Mouse (Mus musculus) heart, adult 2 months (tissue): Measurements from ENCODE around the gene Tenm3. TPM values are rescaled to one million over a fixed set of nuclear protein-coding genes. Genes with fewer than 3 reads are reported as not detected.
A peak's percentile ranks its signal among the peaks of the same experiment; 100 is the strongest.

Experiments used
- DNase-seq, 2 experiments: peaks; one replicate each; pipeline ENCODE4 v3.0.0; 2021
- H3K27ac ChIP-seq: fragments of 200-600 bp; 2 replicates; pipeline ENCODE4 v1.8.1; 2022
- H3K27me3 ChIP-seq: fragments of 200-500 bp; 2 replicates; pipeline ENCODE4 v1.6.1; 2012; ENCODE audit warnings: mild to moderate bottlenecking, low read length, inconsistent platforms, mixed read lengths; ENCODE audit not compliant: control insufficient read depth, insufficient read depth
- H3K36me3 ChIP-seq: fragments of 200-500 bp; 2 replicates; pipeline ENCODE4 v1.6.1; 2012; ENCODE audit warnings: low read length, inconsistent platforms; ENCODE audit not compliant: control insufficient read depth, insufficient read depth
- H3K4me1 ChIP-seq: fragments of 200-500 bp; 2 replicates; pipeline ENCODE4 v1.6.1; 2011; ENCODE audit warnings: low read length; ENCODE audit not compliant: control insufficient read depth, insufficient read depth
- H3K4me3 ChIP-seq: fragments of 200-600 bp; 2 replicates; pipeline ENCODE4 v1.8.1; 2022
- H3K79me2 ChIP-seq: fragments of 200-500 bp; replicated peaks from 2 replicates; pipeline ENCODE4 v1.6.1; 2012; ENCODE audit warnings: mild to moderate bottlenecking, inconsistent platforms, low read length, moderate library complexity, mixed read lengths; ENCODE audit not compliant: control insufficient read depth, insufficient read depth
- H3K9ac ChIP-seq: fragments of 200-500 bp; 2 replicates; pipeline ENCODE4 v1.6.1; 2012; ENCODE audit warnings: low read depth, mild to moderate bottlenecking, control low read depth, inconsistent platforms, low read length, mixed read lengths
- CTCF ChIP-seq: fragments of 200-600 bp; IDR thresholded peaks from 2 replicates; pipeline ENCODE4 v1.8.1; 2022; ENCODE audit warnings: antibody characterized with exemption, mild to moderate bottlenecking, moderate library complexity
- EP300 ChIP-seq: fragments of 200-500 bp; IDR thresholded peaks from 2 replicates; pipeline ENCODE4 v1.6.1; 2011; ENCODE audit warnings: low read depth, low read length, control low read depth; ENCODE audit not compliant: insufficient read depth
- POLR2A ChIP-seq: fragments of 200-500 bp; IDR thresholded peaks from 2 replicates; pipeline ENCODE4 v1.6.1; 2011; ENCODE audit warnings: mild to moderate bottlenecking, low read depth, low read length, control low read depth; ENCODE audit not compliant: insufficient read depth
- WGBS: fragments of 180-500 bp; shearing (Covaris S2); methylation state at CpG from one replicate; pipeline ENCODE4 v1.1.7; 2018; 5-methylcytosine and 5-hydroxymethylcytosine counted together
- intact Hi-C: fragments of 180-260 bp; cut with DNase I; formaldehyde crosslinking; loops from one replicate; pipeline ENCODE4 v1.15.1; 2025
- polyA plus RNA-seq: library from polyadenylated mRNA; depleted of rRNA; stranded (reverse); fragments of >200 nt; gene quantifications from 2 replicates; pipeline ENCODE4 v1.2.3, GENCODE M21; 2012
- total RNA-seq, 2 experiments: library from RNA; stranded (reverse); gene quantifications; 2 replicates each; pipeline ENCODE4 v1.2.3; 2021

Tenm3 gene
- total and polyA plus RNA-seq, 3 experiments = 2.0 to 3.8 (median 2.2) TPM

- 86% methylated on average over 4 of the region's 4 CpGs for WGBS
- intact Hi-C loops = no loop called here
- TF ChIP-seq POLR2A = no peak
- no peak for TF ChIP-seq EP300
- no peak for TF ChIP-seq CTCF
- Histone ChIP-seq H3K4me1 (no peaks in the 10 kb centered on the region), H3K27ac (no peak overlapping the region), H3K36me3 (no peaks in the 10 kb centered on the region), H3K9ac (no peak overlapping the region), H3K4me3 (no peak overlapping the region), H3K79me2 (no peaks in the 10 kb centered on the region), H3K27me3 (no peaks in the 10 kb centered on the region)
- DNase-seq = no peak
These were observed 495.4 kb downstream of the Tenm3 start for GRCm38 (mm10) chr8:48348386-48348785.

GRCm38 (mm10) chr8:48343067-48343420 is 500.7 kb downstream of the Tenm3 start:
- 87% methylated on average over 18 of the region's 18 CpGs for WGBS
- no peak overlapping the region for H3K9ac ChIP-seq
- no peaks in the 10 kb centered on the region for H3K79me2 ChIP-seq
- H3K36me3 ChIP-seq = no peaks in the 10 kb centered on the region
- no peak for TF ChIP-seq CTCF
- no peak for TF ChIP-seq POLR2A
- TF ChIP-seq EP300 = no peak
- no peak overlapping the region for H3K27ac ChIP-seq
- no peaks in the 10 kb centered on the region for H3K27me3 ChIP-seq
- H3K4me3 ChIP-seq = no peak overlapping the region
- no peaks in the 10 kb centered on the region for H3K4me1 ChIP-seq
- no peak for DNase-seq
- intact Hi-C loops = no loop called here

- DNase-seq = peak in 1 of 2 experiments; percentile 3
These were observed 501.3 kb downstream of the Tenm3 start for GRCm38 (mm10) chr8:48342321-48343066.

GRCm38 (mm10) chr8:48341692-48342091 is 502.1 kb downstream of the Tenm3 start:
- H3K27ac ChIP-seq = no peak overlapping the region
- H3K4me1 ChIP-seq = no peaks in the 10 kb centered on the region
- H3K36me3 ChIP-seq = no peaks in the 10 kb centered on the region
- intact Hi-C loops = no loop called here
- 76% methylated on average over 4 of the region's 4 CpGs for WGBS
- H3K27me3 ChIP-seq = no peaks in the 10 kb centered on the region
- H3K79me2 ChIP-seq = no peaks in the 10 kb centered on the region
- H3K9ac ChIP-seq = no peak overlapping the region
- DNase-seq = no peak
- TF ChIP-seq EP300 (no peak), CTCF (no peak), POLR2A (no peak)
- no peak overlapping the region for H3K4me3 ChIP-seq

More at GRCm38 (mm10) chr8:48342321-48343066, 501.3 kb downstream of the Tenm3 start:
- no peaks in the 10 kb centered on the region for H3K79me2 ChIP-seq
- intact Hi-C loops = no loop called here
- no peak overlapping the region for H3K27ac ChIP-seq
- H3K27me3 ChIP-seq = no peaks in the 10 kb centered on the region
- no peaks in the 10 kb centered on the region for H3K4me1 ChIP-seq
- no peak for TF ChIP-seq EP300
- TF ChIP-seq POLR2A = no peak
- TF ChIP-seq CTCF = no peak
- no peak overlapping the region for H3K9ac ChIP-seq
- 85% methylated on average over 30 of the region's 30 CpGs for WGBS
- no peak overlapping the region for H3K4me3 ChIP-seq
- H3K36me3 ChIP-seq = no peaks in the 10 kb centered on the region

- Histone ChIP-seq H3K79me2 (no peaks in the 10 kb centered on the region), H3K36me3 (no peaks in the 10 kb centered on the region), H3K4me1 (no peaks in the 10 kb centered on the region), H3K27ac (no peak overlapping the region), H3K4me3 (no peak overlapping the region), H3K9ac (no peak overlapping the region), H3K27me3 (no peaks in the 10 kb centered on the region)
- DNase-seq = no peak
- 90% methylated on average over 5 of the region's 5 CpGs for WGBS
- TF ChIP-seq POLR2A = no peak
- intact Hi-C loops = no loop called here
These were observed 502.5 kb downstream of the Tenm3 start for GRCm38 (mm10) chr8:48341276-48341675.

GRCm38 (mm10) chr8:48322655-48323265 is 521.0 kb downstream of the Tenm3 start:
- 93% methylated on average over 11 of the region's 11 CpGs for WGBS

More at GRCm38 (mm10) chr8:48322655-48323265, 521.0 kb downstream of the Tenm3 start:
- TF ChIP-seq CTCF (no peak), POLR2A (no peak), EP300 (no peak)
- Histone ChIP-seq H3K27ac (no peak overlapping the region), H3K79me2 (no peaks in the 10 kb centered on the region), H3K36me3 (no peaks in the 10 kb centered on the region), H3K4me3 (no peak overlapping the region), H3K27me3 (no peaks in the 10 kb centered on the region; the same call in 1 of the 2 replicates), H3K9ac (no peak overlapping the region), H3K4me1 (no peaks in the 10 kb centered on the region)
- no peak for DNase-seq
- intact Hi-C loops = no loop called here
